Mouse (Mus musculus) embryo, embryonic 11 days (tissue): Measurements from ENCODE around the gene Prkd2.

Experiments used
- DNase-seq: peaks from one replicate; pipeline ENCODE4 v3.0.0-alpha.2; 2015

Prkd2 gene

DNA sequence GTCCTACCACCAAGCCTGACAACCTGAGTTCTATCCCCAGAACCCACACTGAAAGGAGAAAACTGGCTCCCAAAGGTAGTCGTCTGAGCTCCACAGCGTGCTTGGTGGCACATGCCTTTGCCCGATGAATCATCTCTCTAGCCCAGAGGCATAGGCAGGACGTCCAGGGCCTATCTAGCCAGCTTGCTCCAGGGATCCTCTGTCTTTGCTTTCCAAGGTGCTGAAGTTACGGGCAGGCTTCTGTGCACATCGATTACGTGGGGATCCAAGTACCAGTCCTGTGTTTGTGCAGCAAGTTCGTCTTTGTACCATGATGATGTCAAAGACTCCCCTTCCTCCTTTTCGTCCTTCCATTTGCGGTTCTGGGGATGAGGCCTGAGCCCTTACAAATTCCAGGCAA lies 28.9 kb downstream of the Prkd2 start:
- DNase-seq: no peak

DNA sequence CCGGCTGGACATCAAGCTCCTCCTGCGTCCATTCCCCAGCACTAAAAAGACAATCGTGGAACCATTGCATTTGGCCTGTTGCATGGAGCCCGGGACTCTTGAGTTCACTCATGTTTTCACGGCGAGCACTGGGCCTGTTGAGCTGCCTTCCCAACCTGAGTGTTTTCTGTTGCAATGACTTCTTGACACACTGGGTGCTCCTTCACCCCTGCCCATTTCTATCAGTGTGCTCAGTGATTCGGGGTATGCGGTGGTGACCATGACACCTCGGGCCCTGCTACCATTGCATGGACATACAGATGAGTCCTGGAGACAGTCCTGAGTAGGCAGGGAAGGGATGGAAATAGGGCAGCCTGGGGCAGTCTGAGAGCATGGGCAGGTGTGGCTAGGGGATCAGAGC lies 29.8 kb downstream of the Prkd2 start:
- no peak for DNase-seq

DNA sequence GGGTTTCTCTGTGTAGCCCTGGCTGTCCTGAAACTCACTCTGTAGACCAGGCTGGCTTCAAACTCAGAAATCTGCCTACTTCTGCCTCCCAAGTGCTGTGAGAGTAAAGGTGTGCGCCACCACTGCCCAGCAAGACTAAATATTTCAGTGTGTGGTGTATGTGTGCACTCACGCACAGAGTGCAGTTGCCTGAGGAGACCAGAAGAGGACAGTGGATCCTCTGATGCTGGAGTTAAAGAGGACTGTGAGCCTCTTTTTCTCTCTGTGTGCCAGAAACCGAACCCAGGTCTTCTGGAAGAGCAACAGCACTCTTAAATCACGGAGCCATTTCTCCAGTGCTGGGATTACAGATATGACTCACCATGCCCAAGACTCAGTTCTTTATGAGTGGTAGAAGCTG lies 30.7 kb downstream of the Prkd2 start:
- DNase-seq: no peak

DNA sequence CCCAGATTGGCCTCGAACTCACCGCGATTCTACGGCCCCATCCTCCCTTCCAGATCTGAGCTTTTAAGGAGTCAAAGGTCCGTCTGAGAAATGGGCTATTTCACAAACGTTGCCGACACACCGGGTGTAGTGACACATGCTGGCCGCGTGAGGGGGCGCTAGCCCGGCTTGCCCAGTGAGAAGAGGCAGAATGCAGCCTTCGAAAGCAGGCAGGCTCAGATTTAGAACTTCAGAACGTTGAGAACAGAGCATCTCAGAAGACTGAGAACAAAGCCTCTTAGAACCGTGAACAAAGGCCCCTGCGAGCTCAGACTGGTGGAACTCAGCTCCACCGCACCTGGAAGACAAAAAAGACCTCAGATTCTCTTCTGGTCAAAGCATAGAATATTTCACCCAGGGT lies 31.5 kb downstream of the Prkd2 start:
- DNase-seq: peak; percentile 86

DNA sequence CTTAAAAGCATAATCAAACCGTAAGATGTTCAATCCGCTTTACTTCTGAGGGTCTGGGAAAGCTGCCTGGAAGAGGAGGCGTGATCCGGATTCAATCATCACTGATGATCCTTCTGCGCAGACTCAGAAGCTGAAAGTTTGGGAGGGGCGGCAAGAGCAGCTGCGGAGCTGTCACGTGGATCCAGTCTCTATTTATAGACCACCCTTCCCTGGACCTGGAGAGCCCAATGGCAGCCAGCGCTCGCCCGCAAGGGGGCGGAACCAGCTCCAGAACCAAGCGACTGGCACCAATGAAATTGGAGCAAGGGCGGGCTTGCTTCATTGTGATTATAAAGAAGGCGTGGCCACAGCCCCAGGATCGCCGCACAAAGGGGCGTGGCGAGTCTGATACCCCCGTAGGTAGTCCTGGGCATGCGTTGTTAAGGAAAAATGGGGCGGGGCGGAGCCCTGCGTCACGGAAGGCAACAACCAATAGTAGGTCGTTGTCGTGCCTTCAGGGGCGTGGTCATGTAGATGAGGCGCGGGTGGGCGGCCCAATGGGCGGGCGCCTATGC lies 32.1 kb downstream of the Prkd2 start:
- DNase-seq: peak; percentile 100

DNA sequence AGATGAGACGGTGACA lies 32.4 kb downstream of the Prkd2 start, which contains the start of gene Dact3:
Dact3 (plus strand) TSS at position 8 of the 16 bp plus-strand sequence.
- DNase-seq: no peak

DNA sequence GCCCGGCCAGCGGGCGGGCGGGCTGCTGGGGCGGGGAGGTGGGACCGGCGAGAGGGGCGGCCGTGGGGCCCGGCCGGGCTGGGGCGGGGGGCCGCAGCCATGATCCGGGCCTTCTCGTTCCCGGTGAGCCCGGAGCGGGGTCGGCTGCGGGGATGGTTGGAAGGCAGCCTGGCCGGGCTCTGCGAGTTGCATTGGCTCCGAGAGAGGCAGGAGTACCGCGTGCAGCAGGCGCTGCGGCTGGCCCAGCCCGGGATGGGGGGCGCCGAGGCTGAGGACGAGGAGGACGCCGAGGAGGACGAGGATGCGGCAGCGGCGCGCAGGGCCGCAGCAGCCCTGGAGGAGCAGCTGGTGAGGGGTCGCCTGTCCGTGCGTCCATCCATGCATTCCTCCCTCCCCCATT lies 32.6 kb downstream of the Prkd2 start:
- no peak for DNase-seq

DNA sequence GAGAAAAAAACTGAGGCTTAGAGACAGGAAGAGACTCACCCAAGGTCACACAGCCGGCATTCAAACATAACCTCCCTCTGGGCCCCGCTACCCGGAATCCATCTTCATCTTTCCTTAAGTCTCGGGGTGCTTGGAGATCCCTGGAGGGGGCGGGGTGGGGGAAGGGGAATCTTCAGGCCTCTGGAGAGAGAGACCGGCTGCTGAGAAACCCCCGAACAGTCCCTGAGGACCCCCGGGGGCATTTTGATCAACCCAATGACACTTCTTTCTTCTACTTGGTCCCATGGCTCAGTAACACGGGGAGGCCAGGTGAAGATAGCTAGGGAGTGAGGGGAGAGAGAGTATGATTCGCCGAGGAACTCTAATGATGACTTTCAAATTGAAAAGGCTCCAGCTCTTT lies 33.3 kb downstream of the Prkd2 start:
- peak; percentile 22 for DNase-seq

DNA sequence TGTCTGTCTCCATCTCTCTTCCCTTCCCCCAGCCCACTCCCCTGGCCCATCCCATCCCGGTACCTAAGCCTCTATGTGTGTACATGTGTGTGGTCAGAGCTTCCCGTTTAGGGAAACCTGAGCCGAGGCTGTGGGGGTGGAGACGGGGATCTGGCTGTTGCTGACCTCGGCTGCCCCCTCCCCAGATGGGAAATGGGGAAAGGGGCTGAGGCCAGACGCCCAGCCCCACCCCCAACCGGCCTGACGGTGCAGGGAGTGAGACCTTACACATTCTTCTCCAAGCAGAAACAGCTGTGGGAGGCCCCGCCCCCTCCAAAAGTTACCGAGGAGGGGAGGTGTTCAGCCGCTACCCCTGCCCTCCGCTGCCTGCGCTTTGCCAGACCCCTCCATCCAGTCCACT lies 33.9 kb downstream of the Prkd2 start:
- peak; percentile 94 for DNase-seq

DNA sequence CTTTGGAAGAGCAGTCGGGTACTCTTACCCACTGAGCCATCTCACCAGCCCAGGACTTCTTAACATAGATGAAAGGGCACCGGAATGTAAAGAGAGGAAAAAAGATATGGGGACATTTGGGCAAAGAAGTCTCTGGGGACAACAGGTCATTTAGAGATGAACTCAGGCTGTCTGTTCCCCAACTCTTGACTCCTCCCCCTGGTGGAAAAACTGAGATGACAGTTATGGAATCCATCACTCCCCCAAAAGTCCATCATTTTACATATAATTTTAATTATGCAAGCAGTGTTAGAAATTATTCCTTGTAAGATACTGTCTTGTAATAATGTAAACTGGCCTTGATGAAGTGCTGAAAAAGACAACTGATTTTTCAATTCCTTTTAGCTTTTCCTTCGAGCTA lies 35.0 kb downstream of the Prkd2 start:
- DNase-seq: no peak

DNA sequence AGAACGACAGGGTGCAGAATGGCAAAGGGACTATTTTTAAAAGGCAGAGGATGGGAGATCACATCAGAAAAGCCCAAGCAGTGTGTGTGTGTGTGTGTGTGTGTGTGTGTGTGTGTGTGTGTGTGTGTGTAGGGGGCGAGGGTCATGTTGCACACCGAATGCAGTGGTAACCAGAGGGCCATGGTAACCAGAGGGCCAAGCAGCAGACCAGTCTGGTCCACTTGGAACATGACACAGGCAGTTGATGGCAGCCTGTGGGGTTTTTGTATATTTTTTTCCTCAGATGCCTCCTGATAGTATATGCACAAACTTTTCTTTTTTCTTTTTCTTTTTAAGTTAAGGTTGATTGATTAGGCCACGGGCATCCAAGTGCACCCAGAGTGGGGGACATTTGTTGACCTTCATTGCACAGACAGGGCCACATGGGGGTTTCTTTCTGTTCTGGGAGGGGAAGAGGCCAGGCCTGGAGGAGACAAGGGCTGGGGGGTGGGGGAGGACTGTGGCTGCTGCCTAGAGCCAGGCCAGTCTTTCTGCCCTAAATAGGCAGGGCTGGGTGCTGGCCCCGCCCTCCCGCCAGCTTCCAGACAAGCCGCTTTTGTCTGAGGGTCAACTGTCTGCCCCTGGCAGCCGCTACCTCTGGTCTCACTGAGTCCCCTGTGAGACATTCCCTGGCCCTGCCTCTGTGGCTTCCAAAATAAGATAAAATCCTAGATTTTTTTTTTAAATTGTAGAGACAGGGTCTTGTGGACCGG lies 37.3 kb downstream of the Prkd2 start:
- peak; percentile 94 for DNase-seq

DNA sequence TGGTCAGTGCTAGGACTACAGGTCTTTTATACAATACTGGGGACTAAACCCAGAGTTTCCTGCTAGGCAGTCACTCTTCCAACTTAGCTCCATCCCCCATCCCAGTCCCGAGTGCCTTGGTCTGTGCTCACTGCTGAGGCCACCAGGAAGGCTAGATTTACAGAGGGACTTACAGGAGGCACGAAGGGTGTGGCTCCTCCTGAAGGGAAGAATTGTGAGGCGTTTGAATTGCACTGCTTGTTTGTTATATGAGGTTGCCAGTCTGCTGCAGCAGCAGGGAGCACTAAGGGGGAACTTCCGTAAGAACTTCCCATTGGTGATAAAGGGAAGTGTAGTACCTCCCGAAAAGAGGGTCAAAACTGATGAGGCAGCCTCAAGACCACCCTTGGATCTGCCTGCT lies 37.9 kb downstream of the Prkd2 start:
- DNase-seq: peak; percentile 46

DNA sequence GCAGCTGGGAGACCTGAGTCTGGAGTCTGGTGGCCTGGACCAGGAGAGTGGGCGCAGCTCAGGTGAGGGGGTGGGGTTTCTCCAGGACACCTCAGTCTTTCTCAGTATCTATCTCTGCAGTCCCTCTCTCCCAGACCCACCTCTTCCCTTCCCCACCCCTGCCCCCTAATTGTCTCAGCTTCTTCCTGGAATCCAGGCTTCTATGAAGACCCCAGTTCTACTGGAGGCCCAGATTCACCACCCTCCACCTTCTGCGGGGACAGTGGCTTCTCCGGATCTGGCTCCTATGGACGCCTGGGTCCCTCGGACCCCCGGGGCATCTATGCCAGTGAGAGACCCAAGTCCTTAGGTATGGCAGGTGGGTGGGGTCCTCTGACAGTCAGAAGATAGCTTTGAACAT lies 40.5 kb downstream of the Prkd2 start:
- no peak for DNase-seq

DNA sequence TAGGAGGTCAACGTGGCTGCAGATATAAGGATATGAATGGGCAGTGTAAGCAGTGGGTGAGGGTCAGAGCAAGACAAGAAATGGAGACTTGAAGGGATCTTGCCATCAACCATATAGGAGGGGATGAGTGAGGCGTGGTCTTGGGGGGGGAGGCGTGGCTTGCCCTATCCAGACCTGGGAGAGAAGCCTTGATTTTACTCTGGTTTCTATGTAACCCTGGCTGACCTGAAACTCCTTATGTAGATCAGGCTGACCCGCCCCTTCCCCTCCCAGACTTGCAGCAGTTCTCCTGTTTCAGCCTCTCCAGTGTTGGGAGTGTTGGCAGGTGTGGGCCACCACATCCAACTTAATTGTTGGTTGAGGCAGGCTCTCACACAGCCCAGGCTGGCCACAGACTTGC lies 41.6 kb downstream of the Prkd2 start:
- DNase-seq: no peak

DNA sequence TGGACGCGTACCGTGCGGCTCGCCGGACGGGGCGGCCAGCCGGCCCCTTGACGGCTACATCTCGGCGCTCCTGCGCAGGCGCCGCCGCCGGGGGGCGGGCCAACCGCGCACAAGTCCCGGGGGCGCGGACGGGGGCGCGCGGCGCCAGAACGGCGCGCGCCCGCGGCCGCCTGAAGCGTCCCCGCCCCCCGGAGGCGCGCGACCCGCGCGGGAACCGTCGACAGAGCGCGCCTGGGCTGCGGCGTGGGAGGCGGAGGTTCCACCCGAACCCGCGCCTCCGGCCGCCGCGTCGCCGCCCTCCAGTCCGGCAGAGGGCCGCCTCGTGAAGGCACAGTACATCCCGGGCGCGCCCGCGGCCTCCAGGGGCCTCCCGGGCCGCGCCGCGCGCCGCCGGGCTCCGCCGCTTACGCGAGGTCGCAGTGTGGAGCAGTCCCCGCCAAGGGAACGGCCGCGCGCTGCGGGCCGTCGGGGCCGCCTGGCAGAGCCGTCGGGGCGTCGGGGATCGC lies 42.6 kb downstream of the Prkd2 start:
- DNase-seq: peak; percentile 68

DNA sequence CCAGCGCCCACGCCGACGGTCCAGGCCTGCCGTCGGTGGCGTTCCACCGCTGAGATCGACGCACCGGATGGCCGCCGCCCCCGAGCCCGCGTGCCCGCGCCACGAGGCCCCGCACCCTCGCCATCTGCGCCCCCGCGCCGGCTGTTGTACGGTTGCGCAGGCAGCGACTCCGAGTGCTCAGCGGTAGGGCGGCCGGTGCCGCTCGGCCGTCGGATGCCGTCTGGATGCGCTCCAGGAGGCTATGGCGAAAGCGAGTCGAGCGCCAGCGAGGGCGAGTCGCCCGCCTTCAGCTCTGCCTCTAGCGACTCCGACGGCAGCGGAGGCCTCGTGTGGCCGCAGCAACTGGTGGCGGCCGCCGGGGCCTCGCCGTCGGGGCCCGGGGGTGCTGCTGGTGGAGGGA lies 43.2 kb downstream of the Prkd2 start:
- DNase-seq: no peak

DNA sequence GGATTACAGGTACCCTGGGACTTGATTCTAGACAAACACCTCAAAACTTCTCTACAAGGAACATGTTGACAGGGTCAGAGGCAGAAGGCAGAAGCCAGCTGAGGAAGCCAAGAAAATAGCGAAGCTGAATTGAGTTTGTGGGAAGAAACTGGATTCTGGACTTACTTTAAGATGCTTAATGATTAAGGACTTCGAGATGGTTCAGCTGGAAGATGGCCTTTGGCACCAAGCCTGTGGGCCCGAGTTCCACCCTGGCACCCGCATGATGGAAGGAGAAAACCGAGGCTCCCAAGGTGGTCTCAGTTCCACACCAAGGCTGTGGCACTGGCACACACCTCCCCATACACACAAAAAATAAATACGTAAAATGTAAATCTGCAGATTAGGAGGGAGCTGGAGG lies 47.8 kb downstream of the Prkd2 start:
- no peak for DNase-seq

DNA sequence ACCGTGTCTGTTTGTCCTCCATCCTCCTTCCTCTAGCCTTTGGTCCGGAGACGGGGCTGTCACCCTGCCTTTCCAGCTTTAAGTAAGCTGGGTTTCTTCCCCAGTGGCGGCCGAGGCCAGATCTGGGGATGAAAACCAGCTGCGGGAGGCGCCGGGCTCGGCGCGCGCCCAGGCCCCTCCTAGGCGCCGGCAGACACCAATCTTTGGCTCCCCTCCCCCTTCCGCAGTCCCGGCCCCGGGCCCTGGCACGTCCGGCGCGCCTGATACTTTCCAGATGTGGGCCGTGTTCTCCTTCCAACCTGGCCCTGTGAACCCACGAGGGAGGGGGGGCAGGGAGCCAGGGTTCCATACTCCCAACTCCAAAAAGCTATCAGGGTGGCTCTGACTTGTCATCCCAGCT lies 48.2 kb downstream of the Prkd2 start:
- peak; percentile 93 for DNase-seq

DNA sequence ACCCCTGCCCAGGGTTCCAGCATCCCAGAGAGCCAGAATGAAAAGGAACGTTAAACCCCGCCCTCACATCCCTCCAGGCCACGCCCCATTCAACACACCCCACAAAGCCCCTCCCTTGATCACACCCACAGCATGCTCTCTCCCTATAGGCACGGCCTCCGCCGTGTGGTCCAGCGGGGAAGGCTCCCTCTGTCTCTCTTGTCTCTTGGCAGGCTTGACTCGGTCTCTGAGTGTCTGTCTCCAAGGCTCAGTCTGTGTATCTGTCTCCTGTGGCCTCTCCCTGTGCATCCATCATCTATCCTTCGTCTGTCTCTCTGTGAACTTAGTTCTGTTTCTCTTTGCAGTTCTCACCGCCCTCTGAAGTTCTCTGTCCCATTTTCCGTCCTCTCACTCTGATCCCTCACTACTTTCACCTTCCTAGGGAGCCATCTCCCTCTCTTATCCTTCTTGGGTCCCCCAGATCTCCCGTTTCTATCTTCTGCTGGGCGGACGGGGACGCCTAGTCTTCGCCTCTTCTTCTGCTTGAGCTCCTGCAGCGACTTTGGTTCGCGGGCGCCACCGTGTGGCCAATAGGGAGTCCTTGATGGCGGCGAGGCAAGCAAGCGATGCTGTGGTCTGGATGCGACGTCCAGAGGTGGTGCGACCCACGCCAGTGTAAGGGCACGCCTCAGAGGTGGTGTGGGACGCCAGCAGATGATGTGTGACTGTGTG lies 49.1 kb downstream of the Prkd2 start, which contains the start of gene Gng8:
Gng8 (plus strand) TSS at position 146 of the 711 bp plus-strand sequence.
- DNase-seq: peak; percentile 93

DNA sequence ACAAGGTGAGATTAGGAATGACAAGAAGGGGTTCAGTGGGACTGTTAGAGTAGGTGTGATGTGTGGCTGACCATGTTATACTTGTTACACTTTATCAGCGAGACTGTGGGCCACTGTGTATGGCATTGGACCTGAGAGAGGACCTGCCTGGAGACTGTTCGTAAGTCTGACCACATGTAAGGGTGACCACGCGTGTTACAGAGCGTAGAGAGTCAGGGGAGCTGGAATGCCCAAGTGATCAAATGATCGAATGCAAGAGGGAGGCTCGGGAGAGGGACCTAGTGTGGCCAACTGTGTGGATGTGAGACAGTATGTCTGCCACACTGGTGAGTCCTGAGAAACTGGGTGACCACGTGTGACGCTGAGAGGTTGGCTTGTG lies 49.6 kb downstream of the Prkd2 start:
- no peak for DNase-seq

DNA sequence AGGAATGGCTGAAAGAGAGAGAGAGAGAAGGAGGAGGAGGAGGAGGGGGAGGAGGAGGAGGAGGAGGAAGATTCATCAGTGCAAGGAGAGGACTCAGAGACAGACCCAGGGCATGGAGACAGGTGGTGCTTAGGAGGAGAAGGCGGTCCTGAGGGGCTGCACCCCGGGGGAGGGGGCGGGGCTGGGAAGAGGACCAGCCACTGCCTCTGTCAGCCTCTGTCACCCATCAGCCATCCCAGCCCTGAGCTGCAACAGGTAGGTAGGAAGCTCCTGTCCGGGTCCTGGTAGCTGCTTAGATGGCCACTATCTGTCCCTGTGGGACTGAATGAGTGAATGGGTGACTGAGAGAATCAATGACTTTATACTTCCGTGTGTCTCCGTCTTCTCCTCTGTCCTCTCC lies 50.9 kb downstream of the Prkd2 start:
- no peak for DNase-seq

DNA sequence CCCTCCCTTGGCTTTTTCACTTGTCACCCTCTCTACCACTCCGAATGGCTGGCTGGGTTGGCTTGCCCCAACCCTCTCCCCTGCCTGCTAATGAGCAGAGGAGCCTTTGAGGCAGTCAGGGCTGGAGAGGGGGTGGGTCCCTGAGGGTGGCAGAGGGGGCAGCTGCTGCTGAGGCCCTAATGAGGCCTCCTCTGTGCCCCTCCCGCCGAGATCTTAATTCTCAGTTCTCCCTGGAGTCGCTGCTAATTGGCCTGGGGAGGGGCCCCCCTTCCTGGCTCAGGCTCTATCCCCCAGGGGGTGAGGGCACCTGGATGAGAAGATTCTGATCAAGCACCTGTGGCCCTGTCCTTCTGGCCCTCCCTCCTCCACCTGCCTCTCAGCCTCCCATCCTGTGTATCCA lies 51.6 kb downstream of the Prkd2 start:
- DNase-seq: peak; percentile 31

DNA sequence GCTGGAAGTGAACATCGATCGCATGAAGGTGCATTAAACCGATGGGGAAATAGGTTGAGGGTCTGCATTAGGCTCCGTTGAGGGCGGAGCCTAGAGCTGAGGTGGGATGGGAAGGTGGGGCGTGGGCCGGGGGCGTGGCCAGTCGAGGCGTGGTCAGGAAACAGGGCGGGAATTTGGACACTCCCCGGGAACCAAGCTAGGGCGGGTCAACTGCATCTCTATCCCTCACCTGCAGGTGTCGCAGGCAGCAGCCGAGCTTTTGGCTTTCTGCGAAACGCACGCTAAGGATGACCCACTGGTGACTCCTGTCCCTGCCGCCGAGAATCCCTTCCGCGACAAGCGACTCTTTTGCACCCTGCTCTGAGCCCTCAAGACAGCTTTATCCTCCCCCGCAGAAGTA lies 52.3 kb downstream of the Prkd2 start:
- DNase-seq: peak; percentile 89

DNA sequence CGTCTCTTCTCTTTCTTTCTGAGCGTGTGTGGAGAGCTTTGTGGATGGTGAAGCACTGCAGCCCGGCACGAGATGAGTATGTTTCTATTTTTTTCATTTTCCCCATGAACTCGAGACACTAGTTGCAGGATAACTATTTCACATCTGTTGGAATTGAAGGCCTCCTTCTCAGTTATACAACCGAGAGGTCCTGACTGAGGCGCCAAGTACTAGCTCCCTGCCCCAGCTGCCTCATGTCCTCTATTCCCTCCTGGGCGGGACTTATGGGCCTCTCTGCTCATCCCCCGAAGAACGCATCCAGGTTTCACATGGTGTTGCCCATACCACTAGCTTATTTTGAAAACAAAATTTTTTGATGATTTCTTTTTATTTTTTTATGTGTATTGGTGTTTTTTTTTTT lies 52.8 kb downstream of the Prkd2 start:
- DNase-seq: no peak

DNA sequence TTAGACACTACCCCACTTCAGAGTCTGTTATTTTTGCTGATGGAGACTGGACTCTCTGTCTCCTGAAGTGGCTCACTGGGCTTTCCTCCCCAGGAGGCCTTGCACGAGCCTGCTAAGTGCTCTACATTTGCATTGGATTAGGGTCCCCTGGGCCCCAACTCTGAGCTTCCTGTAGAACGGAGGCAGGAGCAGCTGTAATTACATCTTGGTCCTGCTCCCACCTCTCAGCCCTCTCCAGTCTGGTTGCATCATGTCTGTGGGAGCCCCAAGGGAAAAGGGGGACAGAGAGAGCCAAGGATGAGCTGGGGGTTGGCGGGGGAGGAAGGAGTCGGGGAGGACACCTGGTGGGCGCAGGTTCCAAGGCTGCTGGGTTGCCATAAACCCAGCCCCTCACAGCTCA lies 57.8 kb downstream of the Prkd2 start:
- no peak for DNase-seq
